Mouse (Mus musculus) neural tube, postnatal 0 days (tissue): Measurements from ENCODE around the gene Ubr1. TPM values are rescaled to one million over a fixed set of nuclear protein-coding genes. Genes with fewer than 3 reads are reported as not detected.

Experiments used
- microRNA-seq: library from miRNA; unstranded; fragments of <30 nt; microRNA quantifications from one replicate; pipeline ENCODE4, GENCODE M21; 2016
- polyA plus RNA-seq: library from polyadenylated mRNA; unstranded; fragments of >200 nt; fragmentation: Nextera tagmentation; extraction: Ambion mirVana; gene quantifications from 2 replicates; pipeline ENCODE4 v1.2.1, GENCODE M21; 2015

Gene Ubr1
- 23.7 and 27.0 TPM in 2 replicates for polyA plus RNA-seq

GRCm38 (mm10) chr2:120970559-120971080, at the start of gene Ubr1:
Gene Ubr1 (minus strand): TSS chr2:120970715.

DNA sequence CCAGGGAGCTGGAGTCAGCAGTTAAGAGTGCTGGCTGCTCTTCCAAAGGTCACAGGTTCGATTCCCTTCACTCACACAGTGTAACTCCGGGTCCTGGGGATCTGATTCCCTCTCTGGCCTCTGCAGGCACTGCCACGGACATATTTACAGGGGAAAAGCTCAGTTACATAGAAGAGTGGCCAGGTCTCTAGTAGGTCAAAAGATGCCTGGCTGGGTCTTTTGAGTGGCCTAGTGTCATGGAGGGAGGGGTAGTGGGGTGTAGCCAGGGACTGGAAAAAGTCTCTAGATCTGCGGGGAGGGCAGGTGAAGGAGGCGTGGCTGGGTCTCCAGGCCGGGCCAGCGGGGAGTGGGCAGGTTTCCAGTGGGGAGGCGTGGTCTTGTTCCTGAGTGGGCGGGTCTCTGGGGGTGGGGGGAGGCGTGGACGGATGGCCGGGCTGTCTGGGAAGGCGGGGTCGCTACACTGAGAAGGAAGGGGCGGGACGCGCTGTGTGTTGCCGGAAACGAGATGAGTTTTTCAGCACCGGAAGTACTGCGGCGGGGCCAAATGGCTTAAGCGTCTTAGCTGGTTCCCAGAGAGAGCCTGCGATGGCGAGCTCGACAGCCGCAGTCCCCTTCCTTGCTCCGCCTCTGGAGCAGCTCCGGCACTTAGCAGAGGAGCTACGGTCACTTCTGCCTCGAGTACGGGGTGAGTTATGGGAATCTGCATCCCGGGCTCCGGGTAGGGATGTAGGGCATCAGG, 37.6 kb upstream of the Ubr1 start, which contains the start of gene Ccndbp1:
Gene Ccndbp1, plus strand, starts transcription at position 479 of the 739 bp plus-strand sequence.

GRCm38 (mm10) chr2:120976990-120977925, 6.7 kb upstream of the Ubr1 start, which contains the start of gene Tmem62:
Gene Tmem62 (plus strand): TSS chr2:120977017.

GRCm38 (mm10) chr2:120850424-120851082, 120.0 kb downstream of the Ubr1 start, which contains the start of gene Ttbk2:
Gene Ttbk2 (minus strand): TSS chr2:120850604.

GRCm38 (mm10) chr2:120849449-120850423, 120.8 kb downstream of the Ubr1 start, which contains the start of gene Cdan1:
Gene Cdan1 (minus strand): TSS chr2:120850128.

Small RNA genes lying within 50 kb of the gene (microRNA-seq; reads per million reads assigned to microRNA genes)
- not detected for gene Gm44325

Other genes starting within 250 kb of the Ubr1 start
- gene Cdan1, start 120.6 kb downstream of the Ubr1 start, polyA plus RNA-seq, result 5.9 and 6.7 TPM in 2 replicates
- gene Ttbk2, start 120.1 kb downstream of the Ubr1 start, polyA plus RNA-seq, result 13.2 and 13.5 TPM in 2 replicates
- 18.9 and 19.0 TPM in 2 replicates for gene Tmem62, start 6.3 kb upstream of the Ubr1 start, polyA plus RNA-seq
- 72.7 and 77.9 TPM in 2 replicates for gene Ccndbp1, start 37.7 kb upstream of the Ubr1 start, polyA plus RNA-seq
- 0.12 and 0.18 TPM in 2 replicates for gene Epb42, start 66.4 kb upstream of the Ubr1 start, polyA plus RNA-seq
- 0.05 TPM in 1 of 2 replicates, not detected in the other for gene Tgm5, start 115.1 kb upstream of the Ubr1 start, polyA plus RNA-seq
- not detected in 2 replicates for gene Tgm7, start 139.1 kb upstream of the Ubr1 start, polyA plus RNA-seq
- 14.2 and 15.2 TPM in 2 replicates for gene Adal, start 169.7 kb upstream of the Ubr1 start, polyA plus RNA-seq
- 13.3 and 15.1 TPM in 2 replicates for gene Lcmt2, start 169.9 kb upstream of the Ubr1 start, polyA plus RNA-seq
- gene Tubgcp4, start 199.9 kb upstream of the Ubr1 start, polyA plus RNA-seq, result 27.3 and 27.7 TPM in 2 replicates
- gene Zscan29, start 200.4 kb upstream of the Ubr1 start, polyA plus RNA-seq, result 4.6 and 5.6 TPM in 2 replicates